Mouse (Mus musculus): ENCODE measurements at regions not wholly inside any gene's neighbourhood (a gene's known extent, or its start where the extent isn't known, plus 50 kb on each side); places are given as distances from the start of the nearest gene placed in this dataset.
A peak's percentile ranks its signal among the peaks of the same experiment; 100 is the strongest.

GRCm38 (mm10) chr2:167744080-167744479 is 54.5 kb upstream of the Tmem189 start:
- peaks cover 23 to 40% of the 10 kb centered on the region in 2 experiments for H3K4me1 ChIP-seq (ENCODE audit: control insufficient read depth in 1 of 2, insufficient read depth in 2 of 2)
- no peaks in the 10 kb centered on the region for H3K36me3 ChIP-seq (replicated peaks in 1 of 2; ENCODE audit: control insufficient read depth in 1 of 2, insufficient read depth in 1 of 2, low read length in 1 of 2)
- H3K79me2 ChIP-seq (replicated peaks; ENCODE audit: control insufficient read depth, extremely low read depth, insufficient read depth, poor library complexity, severe bottlenecking) = no peaks in the 10 kb centered on the region
- H3K27me3 ChIP-seq (replicated peaks) = peaks cover 91% of the 10 kb centered on the region
- no peak overlapping the region for H3K27ac ChIP-seq (ENCODE audit: insufficient read depth, low read depth)
- no peak overlapping the region for H3K4me2 ChIP-seq (ENCODE audit: insufficient read depth, low read depth, poor library complexity, severe bottlenecking)
- no peak for TF ChIP-seq SMC3 (IDR thresholded peaks at IDR 0.05; ENCODE audit: low read depth, low read length)
- no peak for TF ChIP-seq ZMIZ1 (IDR thresholded peaks at IDR 0.05; ENCODE audit: low read depth, low read length)
- in situ Hi-C loops (cut with MboI; ENCODE audit: low pct_ligation_motif_present, low pct_unique_long_range_greater_than_20kb, low sequenced_read_pairs) (no loop called here), dilution Hi-C loops (cut with MboI; ENCODE audit: extremely low pct_ligation_motif_present, extremely low pct_unique_long_range_greater_than_20kb, low sequenced_read_pairs) (no loop called here)
- no peak overlapping the region for H3K4me3 ChIP-seq (replicated peaks in 1 of 3; ENCODE audit: low read depth in 2 of 3, low read length in 2 of 3, poor library complexity in 1 of 3)
- DNase-seq (ENCODE audit: extremely low read depth) = no peak
- no peak overlapping the region for H3K9ac ChIP-seq (ENCODE audit: insufficient read depth, low read depth)
- H3K9me3 ChIP-seq (replicated peaks; ENCODE audit: low read length) = no peaks in the 10 kb centered on the region

- Histone ChIP-seq H3K27ac (ENCODE audit: insufficient read depth, low read depth) (no peak overlapping the region), H3K4me1 (ENCODE audit: control insufficient read depth in 1 of 2, insufficient read depth in 2 of 2) (peaks cover 10 to 24% of the 10 kb centered on the region in 2 experiments; a peak in 3 of 4 replicates), H3K79me2 (replicated peaks; ENCODE audit: control insufficient read depth, extremely low read depth, insufficient read depth, poor library complexity, severe bottlenecking) (no peaks in the 10 kb centered on the region), H3K9ac (ENCODE audit: insufficient read depth, low read depth) (no peak overlapping the region), H3K36me3 (replicated peaks in 1 of 2; ENCODE audit: control insufficient read depth in 1 of 2, insufficient read depth in 1 of 2, low read length in 1 of 2) (no peaks in the 10 kb centered on the region), H3K9me3 (replicated peaks; ENCODE audit: low read length) (no peaks in the 10 kb centered on the region), H3K4me2 (ENCODE audit: insufficient read depth, low read depth, poor library complexity, severe bottlenecking) (no peak overlapping the region), H3K4me3 (replicated peaks in 1 of 3; ENCODE audit: low read depth in 2 of 3, low read length in 2 of 3, poor library complexity in 1 of 3) (no peak overlapping the region), H3K27me3 (replicated peaks) (peaks cover 88% of the 10 kb centered on the region)
- in situ Hi-C loops (cut with MboI; ENCODE audit: low pct_ligation_motif_present, low pct_unique_long_range_greater_than_20kb, low sequenced_read_pairs) (no loop called here), dilution Hi-C loops (cut with MboI; ENCODE audit: extremely low pct_ligation_motif_present, extremely low pct_unique_long_range_greater_than_20kb, low sequenced_read_pairs) (no loop called here)
- TF ChIP-seq MAZ (IDR thresholded peaks at IDR 0.05; ENCODE audit: low read depth, low read length) = peak; percentile 40; the same call in 1 of the 2 replicates
- peak; percentile 75 for TF ChIP-seq NRF1 (IDR thresholded peaks at IDR 0.05; ENCODE audit: low read depth, low read length)
- no peak for TF ChIP-seq SIN3A (IDR thresholded peaks at IDR 0.05; ENCODE audit: low read length)
- DNase-seq (ENCODE audit: extremely low read depth) = peak; percentile 34
Measured at GRCm38 (mm10) chr2:167742479-167742878, 52.9 kb upstream of the Tmem189 start.

GRCm38 (mm10) chr2:167740516-167741189 is 51.0 kb upstream of the Tmem189 start:
- Histone ChIP-seq H3K9me3 (replicated peaks; ENCODE audit: low read length) (no peaks in the 10 kb centered on the region), H3K4me1 (ENCODE audit: control insufficient read depth in 1 of 2, insufficient read depth in 2 of 2) (peaks cover 10 to 20% of the 10 kb centered on the region in 2 experiments; a peak in 3 of 4 replicates), H3K36me3 (replicated peaks in 1 of 2; ENCODE audit: control insufficient read depth in 1 of 2, insufficient read depth in 1 of 2, low read length in 1 of 2) (no peaks in the 10 kb centered on the region), H3K4me3 (replicated peaks in 1 of 3; ENCODE audit: low read depth in 2 of 3, low read length in 2 of 3, poor library complexity in 1 of 3) (no peak overlapping the region), H3K4me2 (ENCODE audit: insufficient read depth, low read depth, poor library complexity, severe bottlenecking) (no peak overlapping the region), H3K79me2 (replicated peaks; ENCODE audit: control insufficient read depth, extremely low read depth, insufficient read depth, poor library complexity, severe bottlenecking) (no peaks in the 10 kb centered on the region), H3K27me3 (replicated peaks) (peaks cover 88% of the 10 kb centered on the region), H3K9ac (ENCODE audit: insufficient read depth, low read depth) (no peak overlapping the region), H3K27ac (ENCODE audit: insufficient read depth, low read depth) (no peak overlapping the region)
- TF ChIP-seq ETS1 (conservative IDR thresholded peaks at IDR 0.05; ENCODE audit: low read depth, low read length) = no peak
- TF ChIP-seq ZNF384 (IDR thresholded peaks at IDR 0.05; ENCODE audit: low read depth, low read length) = no peak
- TF ChIP-seq ZMIZ1 (IDR thresholded peaks at IDR 0.05; ENCODE audit: low read depth, low read length) = no peak
- TF ChIP-seq ZKSCAN1 (IDR thresholded peaks at IDR 0.05; ENCODE audit: borderline replicate concordance, low read depth, low read length) = no peak
- TF ChIP-seq KAT2A (IDR thresholded peaks at IDR 0.05; ENCODE audit: insufficient replicate concordance, low read length) = no peak
- no peak for TF ChIP-seq HCFC1 (IDR thresholded peaks at IDR 0.05; ENCODE audit: low read depth, low read length)
- TF ChIP-seq IRF4 (IDR thresholded peaks at IDR 0.05; ENCODE audit: low read depth, low read length) = no peak
- TF ChIP-seq ZC3H11A (IDR thresholded peaks at IDR 0.05; ENCODE audit: low read depth, low read length) = no peak
- no peak for TF ChIP-seq BHLHE40 (IDR thresholded peaks at IDR 0.05; ENCODE audit: low read depth, low read length)
- no peak for TF ChIP-seq MYC (IDR thresholded peaks at IDR 0.05; ENCODE audit: low read depth, low read length)
- TF ChIP-seq CHD1 (IDR thresholded peaks at IDR 0.05; ENCODE audit: low read depth, low read length) = no peak
- TF ChIP-seq SIN3A (IDR thresholded peaks at IDR 0.05; ENCODE audit: low read length) = no peak
- no peak for TF ChIP-seq SMC3 (IDR thresholded peaks at IDR 0.05; ENCODE audit: low read depth, low read length)
- no peak for TF ChIP-seq MAFK (IDR thresholded peaks at IDR 0.05; ENCODE audit: insufficient replicate concordance, low read length)
- TF ChIP-seq PAX5 (IDR thresholded peaks at IDR 0.05; ENCODE audit: low read length) = no peak
- no peak for TF ChIP-seq CHD2 (IDR thresholded peaks at IDR 0.05; ENCODE audit: low read length)
- TF ChIP-seq RAD21 (IDR thresholded peaks at IDR 0.05; ENCODE audit: low read depth, low read length) = no peak
- no peak for TF ChIP-seq POLR2A (IDR thresholded peaks at IDR 0.05; ENCODE audit: low read depth, low read length)
- TF ChIP-seq E2F4 (IDR thresholded peaks at IDR 0.05; ENCODE audit: insufficient replicate concordance, low read depth, low read length) = no peak
- DNase-seq (ENCODE audit: extremely low read depth) = no peak
- dilution Hi-C loops (cut with MboI; ENCODE audit: extremely low pct_ligation_motif_present, extremely low pct_unique_long_range_greater_than_20kb, low sequenced_read_pairs) = no loop called here
- in situ Hi-C loops (cut with MboI; ENCODE audit: low pct_ligation_motif_present, low pct_unique_long_range_greater_than_20kb, low sequenced_read_pairs) = no loop called here
